Mouse (Mus musculus) megakaryocyte, embryonic 14.5 days (primary cell): ENCODE data around the gene Ado. TPM values are rescaled to one million over a fixed set of nuclear protein-coding genes. Genes with fewer than 3 reads are reported as not detected.

ENCODE experiments used
- H3K27me3 ChIP-seq: replicated peaks from 2 replicates; pipeline ENCODE3; 2012; ENCODE audit warnings: inconsistent platforms
- H3K36me3 ChIP-seq: replicated peaks from 2 replicates; pipeline ENCODE3; 2012; ENCODE audit warnings: low read length, inconsistent platforms, mixed read lengths
- H3K4me1 ChIP-seq: 2 replicates; pipeline ENCODE4 v1.6.1; 2012; ENCODE audit warnings: inconsistent platforms
- H3K4me3 ChIP-seq: replicated peaks from 2 replicates; pipeline ENCODE3; 2012; ENCODE audit warnings: moderate library complexity, mild to moderate bottlenecking, inconsistent platforms
- H3K9me3 ChIP-seq: 2 replicates; pipeline ENCODE4 v1.6.1; 2012; ENCODE audit warnings: inconsistent platforms
- FLI1 ChIP-seq: IDR thresholded peaks from 2 replicates; pipeline ENCODE4 v1.6.1; 2012; ENCODE audit warnings: low read length, inconsistent platforms, mixed read lengths
- GATA1 ChIP-seq: IDR thresholded peaks from 3 replicates; pipeline ENCODE4 v1.6.1; 2012; ENCODE audit warnings: mixed read lengths, low read length, inconsistent platforms, borderline replicate concordance
- polyA plus RNA-seq: library from polyadenylated mRNA; stranded (reverse); fragments of >175 nt; gene quantifications from 2 replicates; pipeline ENCODE4 v1.2.3, GENCODE M21; 2012; ENCODE audit warnings: low replicate concordance; ENCODE audit not compliant: insufficient read depth

The Ado gene
- polyA plus RNA-seq, 1 experiment = 9.0 TPM

GRCm38 (mm10) chr10:67564509-67564908, 15.8 kb upstream of the Ado start:
- no peak for TF ChIP-seq GATA1
- no peak for TF ChIP-seq FLI1
- Histone ChIP-seq H3K36me3 (no peaks in the 10 kb centered on the region), H3K9me3 (no peaks in the 10 kb centered on the region), H3K27me3 (peaks cover 6% of the 10 kb centered on the region), H3K4me1 (peaks cover 5% of the 10 kb centered on the region; the same call in 1 of the 2 replicates), H3K4me3 (no peak overlapping the region)

- Histone ChIP-seq H3K9me3 (peaks cover 22% of the 10 kb centered on the region), H3K36me3 (no peaks in the 10 kb centered on the region), H3K27me3 (peaks cover 8% of the 10 kb centered on the region), H3K4me1 (peaks cover 2% of the 10 kb centered on the region; the same call in 1 of the 2 replicates), H3K4me3 (no peak overlapping the region)
- TF ChIP-seq GATA1 (no peak), FLI1 (no peak)
Measured at GRCm38 (mm10) chr10:67561185-67561584, 12.4 kb upstream of the Ado start.

GRCm38 (mm10) chr10:67559765-67560394, 11.1 kb upstream of the Ado start:
- H3K4me3 ChIP-seq = no peak overlapping the region
- H3K4me1 ChIP-seq = no peaks in the 10 kb centered on the region
- peaks cover 8% of the 10 kb centered on the region for H3K27me3 ChIP-seq
- no peaks in the 10 kb centered on the region for H3K36me3 ChIP-seq
- TF ChIP-seq GATA1 = no peak
- H3K9me3 ChIP-seq = peaks cover 24% of the 10 kb centered on the region

- H3K36me3 ChIP-seq = no peaks in the 10 kb centered on the region
- peaks cover 4% of the 10 kb centered on the region for H3K27me3 ChIP-seq
- peaks cover 24% of the 10 kb centered on the region for H3K9me3 ChIP-seq
- TF ChIP-seq GATA1 = no peak
- no peak for TF ChIP-seq FLI1
- no peak overlapping the region for H3K4me3 ChIP-seq
- no peaks in the 10 kb centered on the region for H3K4me1 ChIP-seq
Measured at GRCm38 (mm10) chr10:67558053-67558452, 9.3 kb upstream of the Ado start.

GRCm38 (mm10) chr10:67548261-67548854, 397 bp downstream of the Ado start:
- peaks cover 28% of the 10 kb centered on the region for H3K36me3 ChIP-seq
- H3K9me3 ChIP-seq = no peaks in the 10 kb centered on the region
- H3K27me3 ChIP-seq = no peaks in the 10 kb centered on the region
- TF ChIP-seq FLI1 (no peak), GATA1 (no peak)
- H3K4me3 ChIP-seq = peak overlapping the region; percentile 100
- peaks cover 38% of the 10 kb centered on the region for H3K4me1 ChIP-seq

- Histone ChIP-seq H3K27me3 (no peaks in the 10 kb centered on the region), H3K4me1 (peaks cover 38% of the 10 kb centered on the region), H3K4me3 (peak overlapping the region; percentile 100), H3K36me3 (peaks cover 28% of the 10 kb centered on the region), H3K9me3 (no peaks in the 10 kb centered on the region)
- TF ChIP-seq FLI1 (no peak), GATA1 (no peak)
Measured at GRCm38 (mm10) chr10:67547850-67548260, 900 bp downstream of the Ado start.

GRCm38 (mm10) chr10:67540591-67540990, 8.2 kb downstream of the Ado start:
- H3K36me3 ChIP-seq = peaks cover 20% of the 10 kb centered on the region
- H3K4me3 ChIP-seq = peak overlapping the region; percentile 10
- peaks cover 43% of the 10 kb centered on the region for H3K4me1 ChIP-seq
- peaks cover 41% of the 10 kb centered on the region for H3K27me3 ChIP-seq
- no peak for TF ChIP-seq GATA1
- no peak for TF ChIP-seq FLI1
- H3K9me3 ChIP-seq = peaks cover 14% of the 10 kb centered on the region

- Histone ChIP-seq H3K36me3 (peaks cover 9% of the 10 kb centered on the region), H3K27me3 (peaks cover 53% of the 10 kb centered on the region), H3K4me3 (peak overlapping the region; percentile 93), H3K4me1 (peaks cover 53% of the 10 kb centered on the region), H3K9me3 (peaks cover 14% of the 10 kb centered on the region)
- TF ChIP-seq GATA1 (no peak), FLI1 (no peak)
Measured at GRCm38 (mm10) chr10:67539401-67539730, 9.4 kb downstream of the Ado start.

- Histone ChIP-seq H3K4me3 (peak overlapping the region; percentile 93), H3K9me3 (peaks cover 14% of the 10 kb centered on the region), H3K27me3 (peaks cover 59% of the 10 kb centered on the region), H3K36me3 (peaks cover 8% of the 10 kb centered on the region), H3K4me1 (peaks cover 54% of the 10 kb centered on the region)
- TF ChIP-seq GATA1 (no peak), FLI1 (no peak)
Measured at GRCm38 (mm10) chr10:67538585-67539400, 10.0 kb downstream of the Ado start.

GRCm38 (mm10) chr10:67538106-67538505, 10.6 kb downstream of the Ado start:
- TF ChIP-seq FLI1 (no peak), GATA1 (no peak)
- Histone ChIP-seq H3K36me3 (peaks cover 8% of the 10 kb centered on the region), H3K4me3 (peak overlapping the region; percentile 93), H3K9me3 (peaks cover 14% of the 10 kb centered on the region), H3K4me1 (peaks cover 54% of the 10 kb centered on the region), H3K27me3 (peaks cover 66% of the 10 kb centered on the region)
